Mouse (Mus musculus) olfactory bulb, adult 2 months (tissue): ENCODE measurements around the gene Otulinl.

Source experiments
- CTCF ChIP-seq: fragments of 200-500 bp; IDR thresholded peaks from 2 replicates; pipeline ENCODE4 v1.5.1; 2012; ENCODE audit warnings: low read depth, mild to moderate bottlenecking, low read length, moderate library complexity; ENCODE audit not compliant: insufficient read depth
- POLR2A ChIP-seq: fragments of 200-500 bp; IDR thresholded peaks from 2 replicates; pipeline ENCODE4 v1.6.1; 2012; ENCODE audit warnings: mild to moderate bottlenecking, low read depth, low read length, moderate library complexity; ENCODE audit not compliant: insufficient read depth

DNA sequence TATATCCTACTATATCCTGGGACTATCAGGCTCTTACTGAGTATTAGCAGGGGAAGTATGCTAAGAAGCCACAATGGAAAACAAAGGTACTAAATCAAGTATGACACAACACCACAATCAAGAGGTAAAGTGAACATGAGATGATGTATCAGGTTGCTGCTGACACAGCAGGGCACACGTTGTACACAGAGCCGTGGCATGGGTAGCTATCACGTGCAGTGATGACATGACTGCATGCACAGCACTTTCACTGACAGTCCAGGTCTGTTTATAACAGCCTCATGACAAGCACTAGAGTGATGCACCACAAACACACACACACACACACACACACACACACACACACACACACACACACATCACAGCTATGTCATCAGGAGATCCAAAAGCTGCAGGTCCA is 64.2 kb downstream of the Otulinl start:
- TF ChIP-seq CTCF = no peak
- TF ChIP-seq POLR2A = no peak
